Mouse (Mus musculus): ENCODE data around the gene Pitpnm1.

The Pitpnm1 gene

GRCm38 (mm10) chr19:4082219-4082965 lies 17.4 kb upstream of the Pitpnm1 start:
- DNase-seq (ENCODE audit: low read depth, low spot score) = no peak

DNA sequence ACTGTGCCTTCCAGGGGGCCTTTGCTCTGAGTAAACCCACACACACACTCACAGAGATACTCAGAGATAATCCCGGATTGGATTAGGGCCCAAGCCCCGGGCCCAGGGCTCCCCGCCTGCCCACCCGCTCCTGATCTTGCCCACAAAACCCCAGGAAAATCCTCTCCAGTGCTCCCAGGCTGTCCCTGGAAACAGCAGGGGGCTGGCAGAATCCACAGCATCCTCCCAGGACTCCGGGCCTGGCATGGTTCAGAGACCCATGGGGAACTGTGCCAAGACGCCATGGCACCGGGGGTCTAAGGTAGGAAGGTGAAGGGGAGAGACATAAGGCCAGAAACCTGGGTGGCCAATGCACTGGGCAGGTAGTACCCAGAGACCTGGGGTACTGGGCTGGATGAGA lies 16.5 kb upstream of the Pitpnm1 start:
- H3K36me3 ChIP-seq (ENCODE audit: control insufficient read depth, insufficient read depth, low read length, poor library complexity, severe bottlenecking) = no peaks in the 10 kb centered on the region
- no peak for DNase-seq (ENCODE audit: low read depth, low spot score)
- 0 out of 2 replicates have a peak, but pooled peaks cover 2% of the 10 kb centered on the region for H3K27me3 ChIP-seq (ENCODE audit: control insufficient read depth, insufficient read depth, low read length, poor library complexity, severe bottlenecking)

More at GRCm38 (mm10) chr19:4082219-4082965, 17.4 kb upstream of the Pitpnm1 start:
- Histone ChIP-seq H3K27me3 (ENCODE audit: control insufficient read depth, insufficient read depth, low read length, poor library complexity, severe bottlenecking) (0 out of 2 replicates have a peak, but pooled peaks cover 2% of the 10 kb centered on the region), H3K36me3 (ENCODE audit: control insufficient read depth, insufficient read depth, low read length, poor library complexity, severe bottlenecking) (no peaks in the 10 kb centered on the region)

DNA sequence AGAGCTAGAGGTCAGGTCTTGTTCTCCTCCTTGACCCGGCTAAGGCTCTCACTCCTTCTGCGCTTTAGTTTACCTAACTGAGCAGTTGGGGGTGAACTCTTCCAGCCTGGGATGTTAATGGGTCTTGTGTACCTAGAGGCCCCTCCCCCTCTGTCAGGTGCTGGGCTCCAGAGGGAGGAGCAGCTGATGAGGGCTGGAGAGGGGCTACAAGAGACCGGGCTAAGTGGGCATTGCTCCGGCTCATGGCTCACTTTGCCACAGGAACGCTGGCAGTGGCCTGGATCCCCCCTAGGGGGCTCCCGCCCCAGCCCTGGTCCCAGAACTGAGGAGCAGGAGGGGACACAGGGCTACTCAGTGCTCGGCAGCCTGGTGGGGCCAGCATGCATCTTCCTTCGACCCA lies 16.0 kb upstream of the Pitpnm1 start:
- H3K36me3 ChIP-seq (ENCODE audit: control insufficient read depth, insufficient read depth, low read length, poor library complexity, severe bottlenecking) = no peaks in the 10 kb centered on the region
- no peak for DNase-seq (ENCODE audit: low read depth, low spot score)
- H3K27me3 ChIP-seq (ENCODE audit: control insufficient read depth, insufficient read depth, low read length, poor library complexity, severe bottlenecking) = 0 out of 2 replicates have a peak, but pooled peaks cover 2% of the 10 kb centered on the region

DNA sequence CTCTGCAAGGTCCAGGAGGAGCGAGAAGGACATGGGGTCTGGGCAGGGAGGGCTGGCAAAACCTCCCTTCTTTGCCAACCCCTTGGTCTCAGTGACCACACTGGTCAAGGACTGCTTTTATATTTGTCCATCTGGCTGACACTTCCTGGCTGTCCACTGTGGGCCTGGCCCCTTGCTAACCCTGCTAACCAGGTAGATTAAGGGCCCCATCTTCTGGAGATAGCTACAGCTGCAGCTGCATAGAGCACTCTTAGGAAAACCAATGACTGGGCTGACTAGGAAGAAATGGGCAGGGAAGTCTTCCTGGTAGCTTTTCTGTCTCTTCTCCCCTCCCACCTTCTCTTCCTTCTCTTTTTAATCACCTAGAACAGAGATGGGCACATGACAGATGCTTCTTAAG lies 14.8 kb upstream of the Pitpnm1 start:
- DNase-seq (ENCODE audit: low read depth, low spot score) = no peak
- no peaks in the 10 kb centered on the region for H3K36me3 ChIP-seq (ENCODE audit: control insufficient read depth, insufficient read depth, low read length, poor library complexity, severe bottlenecking)

GRCm38 (mm10) chr19:4086156-4086555 lies 13.6 kb upstream of the Pitpnm1 start:
- H3K27me3 ChIP-seq (ENCODE audit: control insufficient read depth, insufficient read depth, low read length, poor library complexity, severe bottlenecking) = 0 out of 2 replicates have a peak, but pooled peaks cover 2% of the 10 kb centered on the region
- DNase-seq (ENCODE audit: low read depth, low spot score) = no peak
- H3K36me3 ChIP-seq (ENCODE audit: control insufficient read depth, insufficient read depth, low read length, poor library complexity, severe bottlenecking) = no peaks in the 10 kb centered on the region

More for the DNA sequence above, 14.8 kb upstream of the Pitpnm1 start:
- H3K27me3 ChIP-seq (ENCODE audit: control insufficient read depth, insufficient read depth, low read length, poor library complexity, severe bottlenecking) = 0 out of 2 replicates have a peak, but pooled peaks cover 2% of the 10 kb centered on the region

DNA sequence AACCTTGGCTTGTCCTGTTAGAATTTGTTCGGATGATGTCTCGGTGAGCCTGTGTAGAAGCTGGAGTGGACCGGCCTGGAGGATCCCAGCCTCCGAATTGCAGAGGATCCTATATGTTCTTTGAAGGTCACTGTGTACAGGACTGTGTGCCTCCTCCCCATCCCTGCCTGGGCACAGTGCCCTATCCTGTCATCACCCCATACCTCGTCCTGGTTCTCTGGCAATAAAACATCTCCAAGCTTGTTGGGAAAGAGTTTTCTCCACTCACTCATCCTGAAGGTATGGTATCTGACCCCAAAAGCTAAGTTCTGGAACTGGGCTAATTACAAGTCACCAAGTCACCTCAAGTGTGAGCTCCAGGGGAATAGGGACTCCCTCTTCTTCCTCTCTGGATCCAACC lies 12.7 kb upstream of the Pitpnm1 start:
- 0 out of 2 replicates have a peak, but pooled peaks cover 2% of the 10 kb centered on the region for H3K27me3 ChIP-seq (ENCODE audit: control insufficient read depth, insufficient read depth, low read length, poor library complexity, severe bottlenecking)
- no peaks in the 10 kb centered on the region for H3K36me3 ChIP-seq (ENCODE audit: control insufficient read depth, insufficient read depth, low read length, poor library complexity, severe bottlenecking)
- no peak for DNase-seq (ENCODE audit: low read depth, low spot score)

GRCm38 (mm10) chr19:4088146-4088545 lies 11.7 kb upstream of the Pitpnm1 start:
- Histone ChIP-seq H3K27me3 (ENCODE audit: control insufficient read depth, insufficient read depth, low read length, poor library complexity, severe bottlenecking) (0 out of 2 replicates have a peak, but pooled peaks cover 2% of the 10 kb centered on the region), H3K36me3 (ENCODE audit: control insufficient read depth, insufficient read depth, low read length, poor library complexity, severe bottlenecking) (no peaks in the 10 kb centered on the region)
- no peak for DNase-seq (ENCODE audit: low read depth, low spot score)

- 0 out of 2 replicates have a peak, but pooled peaks cover under 1% of the 10 kb centered on the region for H3K27me3 ChIP-seq (ENCODE audit: control insufficient read depth, insufficient read depth, low read length, poor library complexity, severe bottlenecking)
- DNase-seq (ENCODE audit: low read depth, low spot score) = no peak
- H3K36me3 ChIP-seq (ENCODE audit: control insufficient read depth, insufficient read depth, low read length, poor library complexity, severe bottlenecking) = no peaks in the 10 kb centered on the region
Observed at GRCm38 (mm10) chr19:4089128-4089527, 10.7 kb upstream of the Pitpnm1 start.

- Histone ChIP-seq H3K36me3 (ENCODE audit: control insufficient read depth, insufficient read depth, low read length, poor library complexity, severe bottlenecking) (no peaks in the 10 kb centered on the region), H3K27me3 (ENCODE audit: control insufficient read depth, insufficient read depth, low read length, poor library complexity, severe bottlenecking) (no peaks in the 10 kb centered on the region)
- no peak for DNase-seq (ENCODE audit: low read depth, low spot score)
Observed at GRCm38 (mm10) chr19:4090446-4090845, 9.4 kb upstream of the Pitpnm1 start.

- no peak for DNase-seq (ENCODE audit: low read depth, low spot score)
- Histone ChIP-seq H3K36me3 (ENCODE audit: control insufficient read depth, insufficient read depth, low read length, poor library complexity, severe bottlenecking) (no peaks in the 10 kb centered on the region), H3K27me3 (ENCODE audit: control insufficient read depth, insufficient read depth, low read length, poor library complexity, severe bottlenecking) (no peaks in the 10 kb centered on the region)
Observed at GRCm38 (mm10) chr19:4091383-4091782, 8.4 kb upstream of the Pitpnm1 start.

DNA sequence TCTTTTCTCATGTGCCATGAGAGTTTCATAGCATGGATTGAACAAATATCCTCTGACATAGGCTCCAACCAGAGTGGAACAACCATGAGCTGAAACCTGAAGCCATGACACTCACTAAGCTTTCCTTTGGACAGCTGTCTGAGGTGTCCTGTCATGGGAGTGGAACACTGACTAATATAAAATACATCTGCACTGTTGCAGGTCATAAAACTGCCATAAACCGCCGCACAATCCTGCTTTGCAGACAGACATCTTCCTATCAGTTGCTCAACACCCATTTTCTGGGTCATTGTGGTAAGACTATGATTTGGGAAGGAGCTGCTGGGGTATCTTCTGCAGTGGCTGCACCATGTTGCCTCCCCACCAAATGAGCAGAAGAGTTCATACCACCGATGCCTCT lies 7.0 kb upstream of the Pitpnm1 start:
- Histone ChIP-seq H3K36me3 (ENCODE audit: control insufficient read depth, insufficient read depth, low read length, poor library complexity, severe bottlenecking) (no peaks in the 10 kb centered on the region), H3K27me3 (ENCODE audit: control insufficient read depth, insufficient read depth, low read length, poor library complexity, severe bottlenecking) (no peaks in the 10 kb centered on the region)
- DNase-seq (ENCODE audit: low read depth, low spot score) = no peak

GRCm38 (mm10) chr19:4093772-4094171 lies 6.0 kb upstream of the Pitpnm1 start:
- no peaks in the 10 kb centered on the region for H3K36me3 ChIP-seq (ENCODE audit: control insufficient read depth, insufficient read depth, low read length, poor library complexity, severe bottlenecking)
- no peak for DNase-seq (ENCODE audit: low read depth, low spot score)
- no peaks in the 10 kb centered on the region for H3K27me3 ChIP-seq (ENCODE audit: control insufficient read depth, insufficient read depth, low read length, poor library complexity, severe bottlenecking)

DNA sequence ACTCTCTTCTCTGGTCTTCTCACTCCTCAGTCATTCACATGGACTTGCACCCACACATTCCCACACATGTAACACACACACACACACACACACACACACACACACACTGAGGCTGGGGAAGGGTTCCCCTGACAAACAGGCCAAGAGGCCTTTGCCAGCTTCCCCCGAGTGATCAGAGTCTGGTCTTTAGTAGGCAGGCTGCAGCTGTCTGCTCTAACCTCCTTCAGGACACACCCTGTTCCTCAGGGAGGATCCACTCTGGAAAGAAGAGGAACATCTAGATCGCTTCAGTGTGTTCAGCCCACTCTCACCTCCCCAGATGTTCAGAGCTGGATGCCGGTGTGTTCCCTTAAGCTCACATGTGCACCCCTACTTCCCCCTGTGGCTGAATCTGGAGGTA lies 5.5 kb upstream of the Pitpnm1 start:
- no peaks in the 10 kb centered on the region for H3K36me3 ChIP-seq (ENCODE audit: control insufficient read depth, insufficient read depth, low read length, poor library complexity, severe bottlenecking)
- no peak for DNase-seq (ENCODE audit: low read depth, low spot score)
- no peaks in the 10 kb centered on the region for H3K27me3 ChIP-seq (ENCODE audit: control insufficient read depth, insufficient read depth, low read length, poor library complexity, severe bottlenecking)

- Histone ChIP-seq H3K36me3 (ENCODE audit: control insufficient read depth, insufficient read depth, low read length, poor library complexity, severe bottlenecking) (no peaks in the 10 kb centered on the region), H3K27me3 (ENCODE audit: control insufficient read depth, insufficient read depth, low read length, poor library complexity, severe bottlenecking) (no peaks in the 10 kb centered on the region)
- no peak for DNase-seq (ENCODE audit: low read depth, low spot score)
Observed at GRCm38 (mm10) chr19:4094774-4095303, 5.0 kb upstream of the Pitpnm1 start.

GRCm38 (mm10) chr19:4095802-4096201 lies 4.0 kb upstream of the Pitpnm1 start:
- Histone ChIP-seq H3K36me3 (ENCODE audit: control insufficient read depth, insufficient read depth, low read length, poor library complexity, severe bottlenecking) (no peaks in the 10 kb centered on the region), H3K27me3 (ENCODE audit: control insufficient read depth, insufficient read depth, low read length, poor library complexity, severe bottlenecking) (no peaks in the 10 kb centered on the region)
- DNase-seq (ENCODE audit: low read depth, low spot score) = no peak

Measured in splenic B cell, adult 2 months (primary cell).